Mouse (Mus musculus) stomach, postnatal 0 days (tissue): Measurements from ENCODE around the gene Hpn. TPM values are rescaled to one million over a fixed set of nuclear protein-coding genes. Genes with fewer than 3 reads are reported as not detected.
A peak's percentile ranks its signal among the peaks of the same experiment; 100 is the strongest.

Source experiments
- ATAC-seq: fragments of 200-750 bp; cut with Nextera tagmentation; 2 replicates; pipeline ENCODE4 v1.8.0; 2017; ENCODE audit not compliant: low FRiP score, low TSS enrichment
- DNase-seq: peaks from one replicate; pipeline ENCODE4 v3.0.0-alpha.2; 2016; ENCODE audit warnings: low spot score
- H3K27ac ChIP-seq: fragments of 300-500 bp; sonication (generic); replicated peaks from 2 replicates; pipeline ENCODE4 v1.5.1; 2014; ENCODE audit warnings: mild to moderate bottlenecking, control low read depth
- H3K27me3 ChIP-seq: fragments of 300-500 bp; sonication (generic); 2 replicates; pipeline ENCODE4 v1.6.1; 2014; ENCODE audit warnings: low read length; ENCODE audit not compliant: control insufficient read depth, insufficient read depth
- H3K36me3 ChIP-seq: fragments of 300-500 bp; sonication (generic); 2 replicates; pipeline ENCODE4 v1.6.1; 2014; ENCODE audit warnings: low read length, mixed read lengths; ENCODE audit not compliant: control insufficient read depth, insufficient read depth
- H3K4me1 ChIP-seq: fragments of 300-500 bp; sonication (generic); replicated peaks from 2 replicates; pipeline ENCODE4 v1.6.1; 2014; ENCODE audit warnings: antibody characterized with exemption; ENCODE audit not compliant: control insufficient read depth, insufficient read depth
- H3K4me2 ChIP-seq: fragments of 300-500 bp; sonication (generic); replicated peaks from 2 replicates; pipeline ENCODE4 v1.6.1; 2014; ENCODE audit warnings: low read depth, mild to moderate bottlenecking, control low read depth, moderate library complexity
- H3K4me3 ChIP-seq: fragments of 300-500 bp; sonication (generic); 2 replicates; pipeline ENCODE4 v1.5.1; 2014; ENCODE audit warnings: low read depth, low read length, control low read depth
- H3K9ac ChIP-seq: fragments of 300-500 bp; sonication (generic); 2 replicates; pipeline ENCODE4 v1.6.1; 2014; ENCODE audit warnings: mild to moderate bottlenecking, low read length, control low read depth, mixed read lengths
- H3K9me3 ChIP-seq: fragments of 300-500 bp; sonication (generic); 2 replicates; pipeline ENCODE4 v1.6.1; 2016; ENCODE audit warnings: low read length; ENCODE audit not compliant: control insufficient read depth
- CTCF ChIP-seq: IDR thresholded peaks from 2 replicates; pipeline ENCODE4 v1.5.1; 2016; ENCODE audit warnings: antibody characterized with exemption, low read depth, mild to moderate bottlenecking, moderate library complexity
- EP300 ChIP-seq: optimal IDR thresholded peaks from 2 replicates; pipeline ENCODE3; 2016; ENCODE audit warnings: antibody characterized with exemption
- WGBS: fragments of 180-500 bp; shearing (Covaris S2); extraction: QIAGEN DNeasy Blood & Tissue Kit; methylation state at CpG from one replicate; pipeline ENCODE4 v1.1.7; 2014; 5-methylcytosine and 5-hydroxymethylcytosine counted together
- polyA plus RNA-seq: library from polyadenylated mRNA; unstranded; fragments of >200 nt; fragmentation: Nextera tagmentation; extraction: Ambion mirVana; gene quantifications from 2 replicates; pipeline ENCODE4 v1.2.1, GENCODE M21; 2015

The Hpn gene
- polyA plus RNA-seq, 1 experiment from 2014 or later = 17.9 TPM

- ATAC-seq (peak; percentile 63), DNase-seq (peak; percentile 58)
- Histone ChIP-seq H3K27ac (peak overlapping the region; percentile 96), H3K4me1 (0 out of 2 replicates have a peak, but pooled peaks cover 4% of the 10 kb centered on the region), H3K4me2 (peak overlapping the region; percentile 63), H3K36me3 (no peaks in the 10 kb centered on the region), H3K9me3 (no peaks in the 10 kb centered on the region), H3K9ac (peak overlapping the region; percentile 78), H3K27me3 (no peaks in the 10 kb centered on the region), H3K4me3 (peak overlapping the region; percentile 57)
- TF ChIP-seq EP300 = no peak
- TF ChIP-seq CTCF = no peak
- 6% methylated on average over 23 of the region's 23 CpGs for WGBS
These were observed 36.5 kb upstream of the Hpn start for GRCm38 (mm10) chr7:31151301-31152241.

GRCm38 (mm10) chr7:31150566-31151300 is 35.6 kb upstream of the Hpn start:
- Histone ChIP-seq H3K4me2 (peak overlapping the region; percentile 63), H3K9me3 (no peaks in the 10 kb centered on the region), H3K9ac (peak overlapping the region; percentile 78), H3K27me3 (no peaks in the 10 kb centered on the region), H3K27ac (peak overlapping the region; percentile 96), H3K4me3 (peak overlapping the region; percentile 57), H3K36me3 (no peaks in the 10 kb centered on the region), H3K4me1 (0 out of 2 replicates have a peak, but pooled peaks cover 4% of the 10 kb centered on the region)
- DNase-seq = peak; percentile 88
- no peak for TF ChIP-seq EP300
- peak; percentile 8; the same call in 1 of the 2 replicates for TF ChIP-seq CTCF
- peak; percentile 89 for ATAC-seq
- 1% methylated on average over 56 of the region's 63 CpGs for WGBS

GRCm38 (mm10) chr7:31149751-31150565 is 34.9 kb upstream of the Hpn start:
- Histone ChIP-seq H3K9ac (peak overlapping the region; percentile 78), H3K36me3 (no peaks in the 10 kb centered on the region), H3K4me2 (peak overlapping the region; percentile 63), H3K4me3 (peak overlapping the region; percentile 57), H3K9me3 (no peaks in the 10 kb centered on the region), H3K27me3 (no peaks in the 10 kb centered on the region), H3K27ac (peak overlapping the region; percentile 96), H3K4me1 (0 out of 2 replicates have a peak, but pooled peaks cover 4% of the 10 kb centered on the region)
- TF ChIP-seq EP300 (no peak), CTCF (no peak; the same call in 1 of the 2 replicates)
- WGBS = 6% methylated on average over 19 of the region's 20 CpGs
- no peak for ATAC-seq
- no peak for DNase-seq

DNA sequence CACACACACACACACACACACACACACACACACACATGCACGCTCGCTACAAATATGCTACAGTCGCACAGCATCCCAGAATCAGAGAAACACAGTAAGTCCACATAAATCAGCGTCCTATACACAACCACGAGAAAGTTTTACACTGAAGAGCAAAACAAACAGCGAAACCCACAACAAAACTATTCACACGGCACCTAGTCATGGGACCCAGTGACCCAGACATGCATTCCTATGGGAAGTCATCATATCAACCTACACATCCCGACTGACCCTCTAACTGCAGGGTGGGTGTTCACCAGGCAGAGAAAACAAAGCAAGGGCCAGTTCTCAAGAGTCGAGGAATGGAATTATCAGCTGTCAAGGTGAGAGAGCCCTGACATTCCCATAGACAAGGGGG is 34.2 kb upstream of the Hpn start:
- TF ChIP-seq EP300 (no peak), CTCF (no peak)
- Histone ChIP-seq H3K27ac (peak overlapping the region; percentile 96; the same call in 1 of the 2 replicates), H3K36me3 (no peaks in the 10 kb centered on the region), H3K4me1 (0 out of 2 replicates have a peak, but pooled peaks cover 4% of the 10 kb centered on the region), H3K4me2 (peak overlapping the region; percentile 63), H3K4me3 (peak overlapping the region; percentile 57), H3K27me3 (no peaks in the 10 kb centered on the region), H3K9ac (peak overlapping the region; percentile 78), H3K9me3 (no peaks in the 10 kb centered on the region)
- ATAC-seq = no peak
- WGBS = 22% methylated on average over 9 of the region's 9 CpGs
- no peak for DNase-seq

- 22% methylated on average over 9 of the region's 9 CpGs for WGBS
- H3K4me1 ChIP-seq = 0 out of 2 replicates have a peak, but pooled peaks cover 4% of the 10 kb centered on the region
These were observed 33.7 kb upstream of the Hpn start for GRCm38 (mm10) chr7:31148756-31149155.

More at GRCm38 (mm10) chr7:31148756-31149155, 33.7 kb upstream of the Hpn start:
- no peaks in the 10 kb centered on the region for H3K27me3 ChIP-seq
- ATAC-seq = no peak
- no peak for TF ChIP-seq EP300
- TF ChIP-seq CTCF = no peak
- peak overlapping the region; percentile 63 for H3K4me2 ChIP-seq
- DNase-seq = peak; percentile 33
- H3K4me3 ChIP-seq = peak overlapping the region; percentile 57; the same call in 1 of the 2 replicates
- no peaks in the 10 kb centered on the region for H3K36me3 ChIP-seq
- no peaks in the 10 kb centered on the region for H3K9me3 ChIP-seq
- peak overlapping the region; percentile 43 for H3K9ac ChIP-seq
- H3K27ac ChIP-seq = peak overlapping the region; percentile 71
